Mouse (Mus musculus): ENCODE results near the gene Igf2.

Igf2 gene

DNA sequence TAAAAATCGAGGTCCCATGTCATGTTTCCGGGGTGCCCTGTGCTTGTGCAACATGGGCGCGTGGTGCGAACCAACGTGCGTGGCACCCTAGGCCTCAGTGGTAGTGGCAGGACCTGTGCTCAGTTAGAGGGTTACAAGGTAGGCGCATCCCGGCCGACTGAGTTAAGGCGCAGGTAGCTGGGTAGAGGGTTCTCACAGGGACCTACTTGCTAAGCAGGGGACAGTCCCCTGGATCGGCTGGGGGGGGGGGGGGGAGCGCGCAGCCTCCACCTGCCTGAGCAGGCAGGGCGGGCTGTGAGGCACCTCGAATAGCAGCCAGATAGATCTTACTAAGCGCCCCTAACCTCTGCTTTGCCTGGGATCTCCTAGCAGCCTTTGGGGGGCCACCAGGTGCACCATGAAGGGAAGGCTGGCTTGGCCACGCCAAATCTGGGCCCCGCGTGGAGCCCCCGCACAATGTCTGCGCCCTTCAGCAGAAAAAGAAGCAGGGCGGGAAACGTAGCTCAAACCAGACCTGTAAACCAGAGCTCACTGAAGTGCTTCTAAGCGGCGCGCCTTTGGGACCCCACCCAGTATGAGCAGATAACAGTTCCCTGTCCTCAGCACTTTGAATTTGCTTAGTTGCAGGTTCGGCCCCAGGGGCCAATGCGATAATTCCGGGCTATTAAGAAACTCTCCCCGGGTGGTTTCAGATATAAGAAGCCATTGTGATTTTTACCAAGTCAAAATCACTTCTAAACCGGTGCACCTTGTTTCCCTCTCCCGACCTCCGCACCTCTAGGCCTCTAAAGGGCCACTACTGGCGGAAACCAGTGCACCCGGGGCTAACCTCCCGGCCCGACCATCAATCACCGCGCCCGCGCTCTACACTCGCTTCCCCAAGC lies 6.6 kb downstream of the Igf2 start:
- in situ Hi-C loops (cut with MboI; ENCODE audit: unreplicated experiment in 2 of 2), result no loop called here

GRCm38 (mm10) chr7:142659181-142659681 lies 7.4 kb downstream of the Igf2 start:
- in situ Hi-C loops (cut with MboI; ENCODE audit: unreplicated experiment in 2 of 2), result no loop called here

DNA sequence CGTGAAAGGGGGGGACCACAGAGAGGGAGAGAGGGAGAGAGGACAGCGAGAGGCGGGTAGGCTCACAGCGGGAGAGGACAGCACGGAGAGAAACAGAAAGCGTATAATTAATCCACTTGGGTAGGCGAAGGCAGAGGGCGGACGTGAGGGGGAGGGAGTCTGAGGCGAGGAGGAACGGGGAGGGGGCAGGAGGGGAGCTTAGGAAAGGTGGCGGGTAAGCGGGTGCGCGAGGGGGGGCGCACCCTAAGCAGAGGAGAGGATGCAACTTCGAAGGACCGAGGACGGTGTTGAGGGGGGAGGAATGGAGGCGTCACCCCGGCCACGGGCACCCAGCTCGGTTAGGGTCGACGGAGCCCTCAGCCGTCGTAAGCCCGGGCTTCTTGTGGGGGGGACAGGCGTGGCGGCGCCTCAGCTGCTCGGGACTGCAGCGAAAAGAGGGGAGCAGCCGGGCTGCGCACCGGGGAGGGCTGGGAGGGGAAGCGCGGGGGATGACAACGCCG lies 7.9 kb downstream of the Igf2 start:
- in situ Hi-C loops (cut with MboI; ENCODE audit: unreplicated experiment in 2 of 2), result no loop called here

DNA sequence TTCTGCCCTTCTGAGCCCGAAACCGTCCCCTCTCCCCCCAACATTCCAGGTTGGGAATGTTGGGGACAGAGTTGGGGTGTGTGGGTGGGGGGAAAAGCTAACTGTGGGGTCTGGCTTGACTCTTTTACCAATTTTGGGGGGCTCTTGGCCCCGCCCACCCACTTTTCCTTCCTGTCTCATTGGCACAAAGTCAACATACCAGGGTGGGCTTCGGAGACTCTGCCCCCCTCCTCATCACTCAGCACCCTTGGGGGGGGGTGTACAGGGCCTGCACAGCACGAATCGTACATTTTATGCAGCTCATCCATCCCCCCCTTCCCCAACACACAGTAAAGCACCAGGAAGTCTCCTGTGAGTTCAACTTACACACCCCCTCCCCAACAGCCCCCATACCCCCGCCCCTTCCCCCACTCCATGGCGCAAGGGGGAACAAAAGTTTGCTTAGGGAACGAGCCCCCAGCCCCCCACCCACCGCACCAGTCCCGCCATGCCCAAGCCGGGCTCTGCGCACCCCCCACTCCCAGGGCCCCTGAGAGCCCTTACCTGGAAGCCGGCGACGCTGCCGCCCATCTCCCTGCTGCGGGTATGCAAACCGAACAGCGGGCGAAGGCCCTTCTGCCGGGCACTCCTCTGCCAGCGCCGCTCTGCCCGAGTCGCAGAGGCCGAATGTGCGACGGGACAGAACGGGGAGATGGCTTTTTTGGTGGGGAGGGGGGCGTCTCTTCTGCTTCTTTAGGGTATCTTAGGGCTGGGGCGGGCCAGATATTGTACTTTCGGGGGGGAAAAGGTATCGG lies 8.6 kb downstream of the Igf2 start:
- in situ Hi-C loops (cut with MboI; ENCODE audit: unreplicated experiment in 2 of 2), result no loop called here

DNA sequence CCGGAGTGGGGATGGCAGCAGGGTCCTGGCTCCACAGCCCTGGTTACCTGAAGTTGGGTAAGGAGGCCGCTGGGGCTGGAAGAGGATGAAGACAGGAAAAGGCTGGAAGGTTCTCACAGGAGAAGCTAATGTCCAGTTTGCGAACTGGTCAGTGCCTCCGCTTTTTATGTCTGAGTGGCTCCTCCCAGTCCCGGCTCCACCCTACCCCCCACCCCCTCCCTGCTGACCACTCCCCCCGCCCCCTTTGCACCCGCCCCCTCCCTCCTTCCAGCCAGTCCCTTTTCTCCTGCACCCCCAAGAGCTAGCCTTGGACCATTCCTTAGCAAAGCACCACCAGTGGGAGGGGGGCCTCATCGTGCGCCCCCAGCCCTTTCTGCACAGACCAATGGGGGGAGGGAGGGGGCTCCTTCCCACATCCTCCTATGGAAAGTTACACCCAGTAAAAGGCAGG lies 9.2 kb downstream of the Igf2 start:
- in situ Hi-C loops (cut with MboI; ENCODE audit: unreplicated experiment in 2 of 2), result no loop called here

DNA sequence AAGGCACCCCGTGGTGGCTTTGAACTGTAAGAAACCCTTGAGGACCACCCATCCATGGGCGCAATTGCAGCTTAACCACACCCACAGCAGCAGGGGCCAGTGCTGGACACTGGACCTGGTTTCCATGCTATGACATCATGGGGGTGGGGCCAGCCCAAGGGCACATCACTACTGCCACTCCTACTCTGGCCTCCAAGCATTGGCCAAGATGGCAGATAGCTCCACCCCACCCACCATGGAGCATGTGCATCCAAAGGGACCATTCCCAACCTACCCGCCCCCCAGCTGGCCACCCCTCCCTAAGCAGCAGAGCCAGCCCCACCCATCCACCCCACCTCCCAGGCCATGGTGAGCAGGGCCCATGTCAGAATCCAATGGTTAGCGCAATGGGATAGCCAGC lies 10.6 kb downstream of the Igf2 start:
- in situ Hi-C loops (cut with MboI; ENCODE audit: unreplicated experiment in 2 of 2), result no loop called here

- in situ Hi-C loops (cut with MboI; ENCODE audit: unreplicated experiment in 2 of 2), result no loop called here
Observed at GRCm38 (mm10) chr7:142655633-142656032, 11.0 kb downstream of the Igf2 start.

DNA sequence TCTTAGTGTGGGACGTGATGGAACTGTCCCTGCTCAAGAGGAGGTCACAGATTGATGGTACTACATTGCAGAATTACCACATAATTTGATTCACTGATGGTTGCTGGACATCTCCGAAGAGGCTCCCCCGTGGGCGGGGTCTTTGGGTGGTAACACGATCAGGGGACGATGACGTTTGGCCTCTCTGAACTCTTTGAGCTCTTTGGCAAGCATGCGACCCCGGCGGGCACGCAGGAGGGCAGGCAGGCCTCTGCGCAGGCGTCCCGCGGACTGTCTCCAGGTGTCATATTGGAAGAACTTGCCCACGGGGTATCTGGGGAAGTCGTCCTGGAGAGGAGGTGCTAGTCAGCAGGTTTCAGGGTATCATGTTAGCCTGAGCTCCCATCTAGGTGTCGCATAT lies 12.9 kb downstream of the Igf2 start:
- in situ Hi-C loops (cut with MboI; ENCODE audit: unreplicated experiment in 2 of 2), result no loop called here

DNA sequence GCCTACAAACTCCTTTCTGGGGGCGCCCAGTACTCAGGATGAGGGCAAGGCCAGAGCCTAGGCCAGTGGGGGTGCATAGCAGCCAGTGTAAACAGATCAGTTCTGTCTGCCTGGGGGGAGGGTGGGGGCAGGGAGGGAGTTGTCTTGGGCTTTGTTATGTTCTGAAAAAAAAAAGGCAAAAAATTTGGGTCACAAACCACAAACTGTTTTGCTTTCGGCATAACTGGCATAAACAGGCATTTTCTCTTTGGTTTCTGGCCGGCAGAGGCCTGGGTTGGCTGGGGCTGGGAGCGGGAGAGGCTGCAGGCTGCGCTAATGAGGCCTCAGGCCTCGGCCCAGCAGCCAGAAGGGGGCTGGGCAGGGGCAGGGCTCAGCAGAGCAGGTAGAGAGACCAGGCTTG lies 19.9 kb downstream of the Igf2 start:
- in situ Hi-C loops (cut with MboI; ENCODE audit: unreplicated experiment in 2 of 2), result no loop called here

DNA sequence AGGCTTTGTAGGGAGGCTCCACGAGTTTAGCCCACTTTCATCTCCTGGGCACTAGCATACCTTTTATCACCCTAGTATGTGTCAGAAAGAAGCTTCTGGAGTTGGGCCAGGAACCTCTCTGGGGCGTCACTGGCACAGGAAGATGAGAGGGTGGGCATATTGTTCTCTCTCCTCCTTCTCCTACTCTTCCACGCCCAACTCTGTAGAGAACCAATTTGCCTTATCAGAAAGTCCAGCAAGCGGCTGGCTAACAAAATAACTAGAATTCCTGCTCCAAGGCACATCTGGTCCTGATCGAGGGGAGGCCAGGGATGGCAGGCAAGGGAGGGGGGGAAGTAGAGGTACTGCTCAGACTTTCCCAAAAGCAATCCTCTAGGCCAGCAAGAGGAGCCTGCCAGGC lies 21.6 kb downstream of the Igf2 start:
- in situ Hi-C loops (cut with MboI; ENCODE audit: unreplicated experiment in 2 of 2), result no loop called here

DNA sequence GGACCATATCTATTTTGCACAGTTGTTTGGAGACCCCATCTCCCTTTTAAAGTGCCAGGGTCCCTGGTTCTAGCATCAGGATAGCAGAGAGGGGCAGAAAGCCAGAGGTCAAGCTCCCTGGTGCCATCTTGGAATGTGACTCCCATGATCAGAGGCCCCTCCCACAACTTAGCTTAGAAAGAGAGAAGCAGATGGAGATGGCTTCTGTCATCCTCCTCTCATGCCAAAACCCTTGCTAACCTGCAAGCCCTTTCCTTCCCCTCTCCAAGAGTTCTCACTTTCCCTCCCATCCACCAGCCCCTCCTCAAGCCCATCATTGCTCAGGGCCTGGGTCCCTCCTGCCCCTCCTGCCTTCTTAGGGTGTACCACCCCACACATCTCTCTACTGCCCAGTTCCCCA lies 30.4 kb downstream of the Igf2 start:
- in situ Hi-C loops (cut with MboI; ENCODE audit: unreplicated experiment in 2 of 2), result no loop called here

DNA sequence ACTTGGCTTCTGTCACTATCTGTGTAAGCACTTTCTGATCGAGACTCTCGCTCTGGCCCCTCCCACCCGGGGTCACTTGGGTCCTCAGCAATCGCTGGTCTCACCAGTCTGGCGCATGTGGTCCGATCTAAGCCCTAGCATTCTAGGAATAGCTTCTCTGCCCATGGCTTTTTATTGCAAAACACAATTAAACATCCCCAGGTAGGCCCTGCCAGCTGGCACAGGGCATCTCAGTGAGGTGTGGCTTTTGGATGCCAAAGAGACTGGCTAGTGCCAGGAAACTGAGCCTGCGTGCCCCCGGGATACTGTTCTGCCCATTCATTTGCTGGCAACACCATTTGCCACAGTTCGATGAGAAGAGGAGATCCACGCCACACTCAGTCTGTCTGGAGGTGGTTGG lies 35.9 kb downstream of the Igf2 start:
- in situ Hi-C loops (cut with MboI; ENCODE audit: unreplicated experiment in 2 of 2), result no loop called here

DNA sequence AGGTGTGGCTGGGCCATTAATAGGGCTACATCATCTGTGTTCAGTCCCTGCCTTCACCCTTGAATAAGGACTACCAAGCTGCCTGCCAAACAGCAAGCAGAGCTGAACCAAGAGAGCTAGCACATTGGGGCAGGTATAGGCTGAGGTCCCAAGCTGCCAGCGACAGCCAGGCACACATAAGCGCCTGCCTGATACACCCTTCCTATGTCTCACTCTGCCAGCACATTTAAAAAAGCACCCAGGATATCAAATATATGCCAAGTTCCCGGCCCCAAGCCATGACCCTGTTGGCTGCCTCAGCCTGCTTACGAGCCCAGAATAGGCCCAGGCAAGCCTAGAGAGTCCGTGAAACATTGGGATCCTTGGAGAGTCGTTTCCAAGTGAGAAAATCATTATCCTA lies 36.8 kb downstream of the Igf2 start:
- in situ Hi-C loops (cut with MboI; ENCODE audit: unreplicated experiment in 2 of 2), result no loop called here

- in situ Hi-C loops (cut with MboI; ENCODE audit: unreplicated experiment in 2 of 2), result no loop called here
Observed at GRCm38 (mm10) chr7:142622180-142622579, 44.4 kb downstream of the Igf2 start.

DNA sequence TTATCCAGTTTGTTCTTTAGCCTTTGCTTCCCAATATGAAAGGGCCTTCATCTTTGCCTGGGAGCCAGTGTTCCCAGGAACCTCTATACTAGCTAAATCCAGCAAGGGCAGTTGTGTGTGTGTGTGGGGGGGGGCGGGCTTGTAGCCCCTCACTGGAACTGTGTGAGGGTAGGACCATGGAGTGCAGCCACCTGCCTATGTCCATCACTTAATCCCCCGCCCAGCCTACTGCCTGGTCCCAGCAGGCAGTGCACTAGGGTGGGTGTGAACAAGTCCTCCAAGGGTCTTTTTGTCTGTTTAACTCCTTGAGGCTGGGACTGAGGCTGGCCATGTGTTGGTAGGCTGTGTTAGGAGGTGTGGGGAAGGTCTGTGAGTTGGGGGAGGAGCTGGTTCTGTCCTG lies 53.5 kb downstream of the Igf2 start:
- in situ Hi-C loops (cut with MboI; ENCODE audit: unreplicated experiment in 2 of 2), result no loop called here

DNA sequence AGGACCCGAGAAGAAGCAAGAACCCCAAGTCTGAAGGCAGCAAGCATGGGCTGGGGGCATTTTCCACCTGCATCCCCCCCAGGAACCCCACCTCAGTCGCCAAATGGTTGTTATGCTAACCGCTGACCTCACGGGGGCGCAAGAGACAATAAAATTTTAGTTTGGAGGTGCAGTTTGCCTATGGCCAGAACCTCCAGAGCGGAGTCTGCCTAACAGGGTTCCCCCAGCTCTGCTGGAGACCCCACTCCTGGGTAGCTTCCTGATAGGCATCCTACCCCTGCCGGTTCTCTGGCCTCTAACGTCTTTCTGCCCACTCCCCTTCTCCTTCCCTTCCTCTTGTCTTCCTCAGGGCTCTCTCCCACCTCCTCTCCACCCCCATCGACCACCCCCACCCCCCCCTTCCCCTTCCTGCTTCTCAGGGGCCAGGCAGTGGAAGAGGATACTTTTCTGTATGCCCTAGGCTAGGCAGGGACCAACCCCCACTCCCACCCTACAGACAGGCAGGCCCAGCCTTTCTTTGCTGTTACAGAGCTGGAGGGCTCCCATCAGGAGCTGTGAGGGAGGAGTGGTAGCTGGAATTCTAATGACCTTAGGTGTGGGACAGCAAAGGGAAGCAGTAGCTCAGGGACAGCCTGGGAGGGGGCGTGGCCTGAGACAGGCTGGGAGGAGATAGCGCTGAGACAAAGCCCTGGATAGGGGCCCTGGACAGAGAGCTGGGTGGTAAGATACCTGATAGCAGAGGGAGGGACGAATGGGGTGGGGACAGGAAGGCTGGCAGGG lies 55.8 kb downstream of the Igf2 start:
- in situ Hi-C loops (cut with MboI; ENCODE audit: unreplicated experiment in 2 of 2), result no loop called here

DNA sequence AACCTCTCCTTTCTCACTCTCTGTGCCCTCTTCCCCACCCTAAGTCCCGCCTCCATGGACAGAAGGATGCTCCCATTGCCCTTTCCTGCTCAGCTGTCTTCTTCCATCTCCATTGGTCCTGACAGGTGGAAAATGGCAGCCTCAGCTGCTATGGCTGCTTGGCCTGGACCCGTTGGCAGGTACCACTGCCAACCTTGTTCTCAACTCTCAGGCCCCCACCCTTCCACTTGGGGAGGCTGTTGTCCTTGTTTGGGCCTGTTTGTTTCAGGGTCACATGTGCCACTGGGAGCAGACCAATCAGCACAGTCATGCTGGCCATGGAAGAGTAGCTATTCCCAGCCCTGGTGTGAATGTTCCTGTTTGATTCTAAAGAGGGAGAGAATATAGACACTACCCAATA lies 65.7 kb downstream of the Igf2 start:
- in situ Hi-C loops (cut with MboI; ENCODE audit: unreplicated experiment in 2 of 2), result no loop called here
